Mouse (Mus musculus) bone marrow macrophage, adult 2 months (primary cell): ENCODE results near the gene Dmpk. TPM values are rescaled to one million over a fixed set of nuclear protein-coding genes. Genes with fewer than 3 reads are reported as not detected.
A peak's percentile ranks its signal among the peaks of the same experiment; 100 is the strongest.
"Not testable (repeated sequence)": the region's sequence is repeated elsewhere in the genome, so short reads cannot be mapped to it uniquely, and the experiment has no call there.

Source experiments
- H3K27ac ChIP-seq: 2 replicates; pipeline ENCODE4 v1.5.1; 2012; ENCODE audit warnings: low read depth, low read length; ENCODE audit not compliant: insufficient read depth
- H3K4me1 ChIP-seq: 2 replicates; pipeline ENCODE4 v1.6.1; 2012; ENCODE audit warnings: low read length; ENCODE audit not compliant: control insufficient read depth, insufficient read depth
- H3K4me3 ChIP-seq: 2 replicates; pipeline ENCODE4 v1.5.1; 2012; ENCODE audit warnings: mild to moderate bottlenecking, low read length, moderate library complexity; ENCODE audit not compliant: insufficient read depth
- CTCF ChIP-seq: IDR thresholded peaks from 2 replicates; pipeline ENCODE4 v1.5.1; 2012; ENCODE audit warnings: low read depth, mild to moderate bottlenecking, low read length, moderate library complexity
- POLR2A ChIP-seq: IDR thresholded peaks from 2 replicates; pipeline ENCODE4 v1.6.1; 2012; ENCODE audit warnings: mild to moderate bottlenecking, low read depth, low read length, borderline replicate concordance
- polyA plus RNA-seq: library from polyadenylated mRNA; stranded (reverse); fragments of >200 nt; gene quantifications from 2 replicates; pipeline ENCODE4 v1.2.4, GENCODE M21; 2012; ENCODE audit not compliant: missing spikeins, insufficient read depth, insufficient read length

Gene Dmpk
- polyA plus RNA-seq, 1 experiment, result 4.2 TPM

DNA sequence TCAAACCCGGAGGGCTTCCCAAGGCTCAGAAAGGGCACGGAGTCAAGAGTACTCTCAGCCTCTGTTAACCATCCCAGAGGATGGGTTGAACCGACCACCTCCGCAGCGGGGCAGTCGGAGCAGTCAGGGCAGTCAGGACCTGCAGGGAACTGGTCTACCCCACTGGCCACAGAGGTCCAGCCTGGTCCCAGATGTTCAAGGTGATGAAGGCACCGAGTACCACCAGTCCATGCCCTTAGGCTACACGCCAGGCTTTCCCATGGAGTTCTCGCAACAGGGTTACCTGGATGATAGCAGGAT, 28.9 kb upstream of the Dmpk start:
- no peak overlapping the region for H3K4me3 ChIP-seq
- no peak overlapping the region for H3K27ac ChIP-seq
- no peaks in the 10 kb centered on the region for H3K4me1 ChIP-seq
- TF ChIP-seq POLR2A, result no peak
- no peak for TF ChIP-seq CTCF

- Histone ChIP-seq H3K27ac (no peak overlapping the region), H3K4me1 (no peaks in the 10 kb centered on the region), H3K4me3 (no peak overlapping the region)
- TF ChIP-seq POLR2A (no peak), CTCF (no peak)
Measured at GRCm38 (mm10) chr7:19055108-19055507, 28.5 kb upstream of the Dmpk start.

- H3K27ac ChIP-seq, result no peak overlapping the region
- H3K4me1 ChIP-seq, result no peaks in the 10 kb centered on the region
- TF ChIP-seq CTCF (no peak), POLR2A (no peak)
- H3K4me3 ChIP-seq, result no peak overlapping the region
Measured at GRCm38 (mm10) chr7:19057405-19057804, 26.2 kb upstream of the Dmpk start.

GRCm38 (mm10) chr7:19065896-19066295, 17.8 kb upstream of the Dmpk start:
- Histone ChIP-seq H3K27ac (no peak overlapping the region), H3K4me3 (no peak overlapping the region), H3K4me1 (no peaks in the 10 kb centered on the region)
- TF ChIP-seq POLR2A (no peak), CTCF (no peak)

DNA sequence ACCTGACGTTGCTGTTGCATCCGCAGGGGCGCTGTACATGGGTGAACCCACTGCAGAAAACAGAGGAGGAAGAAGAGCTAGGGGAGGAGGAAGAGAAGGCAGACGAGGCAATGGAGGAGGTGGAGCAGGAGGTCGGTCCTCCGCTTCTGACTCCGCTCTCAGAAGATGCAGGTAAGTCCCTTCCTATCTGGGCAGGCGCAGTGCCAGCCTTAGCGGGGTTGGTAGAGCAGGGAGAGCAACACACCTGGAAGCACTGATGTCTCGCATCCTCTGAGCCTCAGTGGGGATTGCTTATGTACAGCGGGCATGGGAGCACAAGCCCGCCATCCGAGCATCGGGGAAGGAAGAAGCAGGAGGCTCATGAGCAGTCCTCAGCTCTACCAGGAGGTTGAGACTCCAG, 16.6 kb upstream of the Dmpk start:
- Histone ChIP-seq H3K27ac (no peak overlapping the region), H3K4me1 (no peaks in the 10 kb centered on the region), H3K4me3 (no peak overlapping the region)
- no peak for TF ChIP-seq POLR2A
- no peak for TF ChIP-seq CTCF

GRCm38 (mm10) chr7:19067935-19068334, 15.7 kb upstream of the Dmpk start:
- H3K27ac ChIP-seq, result no peak overlapping the region
- no peak overlapping the region for H3K4me3 ChIP-seq
- H3K4me1 ChIP-seq, result no peaks in the 10 kb centered on the region
- TF ChIP-seq POLR2A (no peak), CTCF (no peak)

DNA sequence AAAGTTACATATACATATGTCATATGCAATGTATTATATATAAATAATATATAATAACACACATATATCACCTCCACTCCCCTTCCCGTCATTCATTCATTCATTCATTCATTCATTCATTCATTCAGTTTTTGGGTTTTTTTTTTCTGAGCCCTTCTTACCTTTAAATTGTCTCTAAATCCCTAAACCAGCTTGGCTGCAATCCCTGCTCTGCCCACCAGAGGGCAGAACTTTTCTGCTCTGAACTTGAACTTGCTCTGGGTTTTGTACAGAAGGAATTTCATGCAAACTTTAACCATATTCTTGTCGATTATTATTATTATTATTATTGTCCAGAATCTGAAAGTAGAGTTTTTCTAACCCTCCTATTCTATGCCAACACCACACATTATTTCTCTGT, 14.9 kb upstream of the Dmpk start:
- no peak overlapping the region for H3K27ac ChIP-seq
- no peaks in the 10 kb centered on the region for H3K4me1 ChIP-seq
- TF ChIP-seq CTCF (no peak), POLR2A (no peak)
- no peak overlapping the region for H3K4me3 ChIP-seq

DNA sequence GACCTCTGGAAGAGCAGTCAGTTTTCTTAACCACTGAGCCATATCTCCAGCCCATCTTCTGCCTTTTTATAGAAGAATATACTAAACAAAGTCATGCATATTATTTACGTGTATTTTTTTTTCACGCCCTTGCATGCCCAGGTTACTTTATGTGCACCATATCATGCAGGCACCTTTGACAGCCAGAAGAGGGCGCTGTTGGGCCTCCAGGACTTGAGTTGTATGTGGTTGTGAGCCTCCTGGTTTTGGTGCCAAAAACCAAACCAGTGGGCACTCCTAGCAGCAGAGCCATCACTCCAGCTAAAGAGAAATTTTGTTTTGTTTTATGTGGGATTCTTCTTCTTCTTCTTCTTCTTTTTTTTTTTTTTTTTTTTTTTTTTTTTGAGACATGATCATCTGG, 14.1 kb upstream of the Dmpk start:
- Histone ChIP-seq H3K4me3 (no peak overlapping the region), H3K27ac (no peak overlapping the region), H3K4me1 (no peaks in the 10 kb centered on the region)
- TF ChIP-seq CTCF, result peak; percentile 67
- TF ChIP-seq POLR2A, result no peak

DNA sequence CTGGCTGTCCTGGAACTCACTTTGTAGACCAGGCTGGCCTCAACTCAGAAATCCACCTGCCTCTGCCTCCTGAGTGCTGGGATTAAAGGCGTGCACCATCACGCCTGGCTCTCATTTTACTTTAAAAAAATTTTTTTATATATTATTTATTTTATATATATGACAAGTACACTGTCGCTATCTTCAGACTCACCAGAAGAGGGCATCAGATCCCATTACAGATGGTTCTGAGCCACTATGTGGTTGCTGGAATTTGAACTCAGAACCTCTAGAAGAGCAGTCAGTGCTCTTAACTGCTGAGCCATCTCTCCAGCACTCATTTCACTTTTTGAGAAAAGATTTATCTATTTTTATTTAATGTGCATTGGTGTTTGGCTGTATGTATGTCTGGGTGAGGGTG, 12.6 kb upstream of the Dmpk start:
- H3K27ac ChIP-seq, H3K4me3 ChIP-seq: not testable (repeated sequence)

DNA sequence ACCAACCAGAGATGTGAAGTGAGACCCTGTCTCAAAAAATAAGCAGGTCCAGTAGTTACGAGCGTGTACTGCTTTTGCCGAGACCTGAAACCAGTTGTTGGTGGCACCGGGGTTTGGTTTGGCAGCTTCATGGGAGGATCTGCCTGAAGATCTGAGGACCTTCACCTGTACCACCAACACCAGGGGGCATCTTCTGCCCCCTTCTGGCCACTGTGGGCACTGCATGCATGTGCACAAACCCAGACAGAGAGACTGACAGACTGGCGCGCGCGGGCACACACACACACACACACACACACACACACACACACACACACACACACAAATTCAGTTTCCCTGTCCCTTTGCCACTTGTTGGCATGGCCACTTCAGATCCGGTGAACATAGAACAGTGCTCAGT, 10.1 kb upstream of the Dmpk start:
- Histone ChIP-seq H3K27ac (no peak overlapping the region), H3K4me1 (peaks cover 9% of the 10 kb centered on the region), H3K4me3 (no peak overlapping the region)
- TF ChIP-seq POLR2A (no peak), CTCF (peak; percentile 80)

More for the DNA sequence above, 12.6 kb upstream of the Dmpk start:
- not testable (repeated sequence) for H3K4me1 ChIP-seq

- Histone ChIP-seq H3K27ac (no peak overlapping the region), H3K4me1 (peaks cover 9% of the 10 kb centered on the region), H3K4me3 (no peak overlapping the region)
- TF ChIP-seq POLR2A (no peak), CTCF (no peak)
Measured at GRCm38 (mm10) chr7:19074494-19074893, 9.2 kb upstream of the Dmpk start.

DNA sequence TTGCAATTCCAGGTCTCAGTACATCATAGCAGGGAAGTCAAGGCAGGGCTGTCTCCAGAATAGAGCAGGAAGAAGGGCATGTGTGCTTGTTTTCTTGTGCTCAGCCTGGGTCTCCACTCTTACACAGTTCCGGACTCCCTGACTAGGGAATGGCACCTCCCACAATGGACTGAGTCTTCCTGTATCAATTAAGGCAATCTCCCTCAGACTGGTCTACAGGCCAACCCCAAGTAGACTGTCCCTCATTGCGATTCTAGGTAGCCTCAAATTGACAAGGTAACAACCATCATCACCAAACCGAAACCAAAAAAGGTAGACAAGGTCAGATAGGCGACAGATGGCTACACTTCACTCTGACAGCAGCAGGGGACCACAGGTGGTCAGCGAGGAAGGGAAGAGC, 8.4 kb upstream of the Dmpk start:
- TF ChIP-seq CTCF (no peak), POLR2A (no peak)
- Histone ChIP-seq H3K4me3 (peak overlapping the region; percentile 42; the same call in 1 of the 2 replicates), H3K27ac (no peak overlapping the region), H3K4me1 (peaks cover 9% of the 10 kb centered on the region)
